Mouse (Mus musculus): ENCODE results near the gene Hinfp. TPM values are rescaled to one million over a fixed set of nuclear protein-coding genes. Genes with fewer than 3 reads are reported as not detected.
A peak's percentile ranks its signal among the peaks of the same experiment; 100 is the strongest.
"Not testable (repeated sequence)": the region's sequence is repeated elsewhere in the genome, so short reads cannot be mapped to it uniquely, and the experiment has no call there.

Hinfp gene
- polyA plus RNA-seq, 1 experiment from 2014 or later: 17.4 TPM

DNA sequence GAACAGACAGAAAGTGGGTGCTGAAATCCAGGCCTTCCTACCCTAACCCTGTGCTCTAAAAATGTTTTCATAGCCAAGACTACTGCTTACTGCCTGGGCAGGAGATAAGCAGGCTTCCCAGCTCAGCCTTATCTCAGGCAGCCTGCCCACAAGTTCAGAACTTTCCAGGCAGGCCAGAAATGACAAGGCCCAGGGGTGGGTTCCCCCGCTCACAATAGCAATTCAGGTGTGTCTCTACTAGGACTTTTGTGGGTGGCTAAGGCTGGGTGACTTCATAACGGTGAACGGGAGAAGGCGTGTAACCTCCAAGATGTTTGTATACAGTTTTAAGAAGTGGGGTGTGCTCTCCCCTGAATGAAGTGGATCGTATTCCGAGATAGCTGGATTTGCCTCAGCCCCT is 37.8 kb upstream of the Hinfp start:
- ATAC-seq (ENCODE audit: low FRiP score): peak; percentile 1; the same call in 1 of the 2 replicates
- peaks cover 33% of the 10 kb centered on the region for H3K36me3 ChIP-seq (replicated peaks; ENCODE audit: control insufficient read depth, insufficient read depth)
- H3K4me3 ChIP-seq (replicated peaks; ENCODE audit: low read length): peak overlapping the region; percentile 92
- peak overlapping the region; percentile 73 for H3K4me2 ChIP-seq (replicated peaks)
- peak overlapping the region; percentile 84 for H3K9ac ChIP-seq
- peak overlapping the region; percentile 99 for H3K27ac ChIP-seq
- H3K27me3 ChIP-seq (ENCODE audit: control insufficient read depth, insufficient read depth, low read length): no peaks in the 10 kb centered on the region
- no peaks in the 10 kb centered on the region for H3K9me3 ChIP-seq (ENCODE audit: control insufficient read depth, low read length)
- peaks cover 6% of the 10 kb centered on the region for H3K4me1 ChIP-seq (replicated peaks; ENCODE audit: control insufficient read depth, insufficient read depth, low read length)
- DNase-seq (ENCODE audit: low spot score): no peak
- 7% methylated on average over 6 of the region's 6 CpGs for WGBS

DNA sequence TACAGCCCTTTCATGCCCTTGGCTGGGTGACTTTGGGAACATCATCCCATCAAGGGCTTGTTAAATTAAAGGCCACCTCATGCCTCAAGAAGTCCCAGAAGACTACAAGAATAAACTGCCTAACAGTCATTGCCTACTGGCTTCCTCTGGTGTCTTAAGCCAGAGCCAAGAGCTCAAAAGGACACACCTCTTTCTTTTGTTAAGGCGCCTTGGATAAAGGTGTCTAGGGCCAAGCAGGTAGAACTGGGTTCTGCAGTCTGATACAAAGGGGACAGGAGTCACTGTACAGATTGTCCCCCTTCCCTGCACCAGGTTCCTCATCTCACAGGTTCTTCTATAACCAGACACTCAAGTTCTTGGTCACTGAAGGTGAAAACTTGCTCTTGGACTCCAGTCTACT is 37.1 kb upstream of the Hinfp start:
- Histone ChIP-seq H3K9me3 (ENCODE audit: control insufficient read depth, low read length) (no peaks in the 10 kb centered on the region), H3K27ac (no peak overlapping the region), H3K4me2 (replicated peaks) (no peak overlapping the region), H3K4me1 (replicated peaks; ENCODE audit: control insufficient read depth, insufficient read depth, low read length) (peaks cover 6% of the 10 kb centered on the region), H3K9ac (no peak overlapping the region), H3K4me3 (replicated peaks; ENCODE audit: low read length) (no peak overlapping the region), H3K36me3 (replicated peaks; ENCODE audit: control insufficient read depth, insufficient read depth) (peaks cover 27% of the 10 kb centered on the region), H3K27me3 (ENCODE audit: control insufficient read depth, insufficient read depth, low read length) (no peaks in the 10 kb centered on the region)
- ATAC-seq (ENCODE audit: low FRiP score) (no peak), DNase-seq (ENCODE audit: low spot score) (no peak)
- 96% methylated on average over 1 of the region's 1 CpGs for WGBS

GRCm38 (mm10) chr9:44342173-44342572 is 36.7 kb upstream of the Hinfp start:
- H3K27me3 ChIP-seq (ENCODE audit: control insufficient read depth, insufficient read depth, low read length): no peaks in the 10 kb centered on the region
- H3K36me3 ChIP-seq (replicated peaks; ENCODE audit: control insufficient read depth, insufficient read depth): peaks cover 22% of the 10 kb centered on the region
- H3K27ac ChIP-seq: no peak overlapping the region
- no peak overlapping the region for H3K4me3 ChIP-seq (replicated peaks; ENCODE audit: low read length)
- no peak overlapping the region for H3K4me2 ChIP-seq (replicated peaks)
- DNase-seq (ENCODE audit: low spot score) (no peak), ATAC-seq (ENCODE audit: low FRiP score) (no peak)
- H3K4me1 ChIP-seq (replicated peaks; ENCODE audit: control insufficient read depth, insufficient read depth, low read length): peaks cover 6% of the 10 kb centered on the region
- no peaks in the 10 kb centered on the region for H3K9me3 ChIP-seq (ENCODE audit: control insufficient read depth, low read length)
- 85% methylated on average over 3 of the region's 3 CpGs for WGBS
- peak overlapping the region; percentile 8; the same call in 1 of the 2 replicates for H3K9ac ChIP-seq

DNA sequence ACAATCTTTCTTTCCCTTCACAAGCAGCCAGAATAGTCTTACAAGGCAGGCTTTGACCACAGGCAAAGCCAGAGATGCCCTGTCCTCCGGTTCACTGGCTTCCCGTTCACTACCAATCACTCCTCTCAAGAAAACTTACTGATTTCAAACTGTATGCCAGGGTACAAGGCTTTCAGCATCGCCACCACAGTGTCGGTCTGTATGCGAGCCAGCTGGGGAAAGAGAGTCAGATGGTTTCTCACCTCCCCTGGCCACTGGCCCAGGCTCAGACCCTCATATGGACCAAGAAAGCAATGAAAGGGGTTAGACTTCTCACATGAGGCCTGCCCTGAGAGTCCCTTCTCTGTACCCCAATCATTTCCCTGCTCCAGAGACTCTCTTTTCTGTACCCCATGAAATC is 36.0 kb upstream of the Hinfp start:
- H3K36me3 ChIP-seq (replicated peaks; ENCODE audit: control insufficient read depth, insufficient read depth): peaks cover 15% of the 10 kb centered on the region
- DNase-seq (ENCODE audit: low spot score) (no peak), ATAC-seq (ENCODE audit: low FRiP score) (no peak)
- no peaks in the 10 kb centered on the region for H3K27me3 ChIP-seq (ENCODE audit: control insufficient read depth, insufficient read depth, low read length)
- H3K9ac ChIP-seq: no peak overlapping the region
- H3K4me1 ChIP-seq (replicated peaks; ENCODE audit: control insufficient read depth, insufficient read depth, low read length): peaks cover 13% of the 10 kb centered on the region
- H3K27ac ChIP-seq: no peak overlapping the region
- WGBS: 91% methylated on average over 5 of the region's 5 CpGs
- H3K9me3 ChIP-seq (ENCODE audit: control insufficient read depth, low read length): no peaks in the 10 kb centered on the region
- H3K4me2 ChIP-seq (replicated peaks): no peak overlapping the region
- no peak overlapping the region for H3K4me3 ChIP-seq (replicated peaks; ENCODE audit: low read length)

DNA sequence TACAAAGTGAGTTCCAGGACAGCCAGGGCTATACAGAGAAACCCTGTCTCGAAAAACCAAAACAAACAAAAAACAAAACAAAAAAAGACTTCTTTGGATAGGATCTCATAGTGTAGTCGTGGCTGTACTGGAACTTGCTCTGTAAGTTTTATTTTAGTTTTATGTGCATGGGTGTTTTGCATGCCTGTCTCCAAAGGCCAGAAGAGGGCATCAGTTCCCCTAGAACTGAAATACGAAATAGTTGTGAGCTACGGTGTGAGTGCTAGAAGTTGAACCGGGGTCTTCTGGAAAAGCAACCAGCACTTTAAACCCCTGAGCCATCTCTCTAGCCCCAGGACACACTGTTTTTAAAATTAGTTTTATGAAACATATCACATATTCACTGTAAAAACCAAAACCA is 33.1 kb upstream of the Hinfp start:
- DNase-seq (ENCODE audit: low spot score): no peak
- H3K4me2 ChIP-seq (replicated peaks): no peak overlapping the region
- H3K27me3 ChIP-seq (ENCODE audit: control insufficient read depth, insufficient read depth, low read length): no peaks in the 10 kb centered on the region
- WGBS: 82% methylated on average over 5 of the region's 5 CpGs
- H3K4me1 ChIP-seq (replicated peaks; ENCODE audit: control insufficient read depth, insufficient read depth, low read length): peaks cover 20% of the 10 kb centered on the region
- ATAC-seq (ENCODE audit: low FRiP score): no peak
- H3K9me3 ChIP-seq (ENCODE audit: control insufficient read depth, low read length): no peaks in the 10 kb centered on the region
- no peak overlapping the region for H3K4me3 ChIP-seq (replicated peaks; ENCODE audit: low read length)
- H3K9ac ChIP-seq: no peak overlapping the region
- no peak overlapping the region for H3K27ac ChIP-seq
- peaks cover 11% of the 10 kb centered on the region for H3K36me3 ChIP-seq (replicated peaks; ENCODE audit: control insufficient read depth, insufficient read depth)

DNA sequence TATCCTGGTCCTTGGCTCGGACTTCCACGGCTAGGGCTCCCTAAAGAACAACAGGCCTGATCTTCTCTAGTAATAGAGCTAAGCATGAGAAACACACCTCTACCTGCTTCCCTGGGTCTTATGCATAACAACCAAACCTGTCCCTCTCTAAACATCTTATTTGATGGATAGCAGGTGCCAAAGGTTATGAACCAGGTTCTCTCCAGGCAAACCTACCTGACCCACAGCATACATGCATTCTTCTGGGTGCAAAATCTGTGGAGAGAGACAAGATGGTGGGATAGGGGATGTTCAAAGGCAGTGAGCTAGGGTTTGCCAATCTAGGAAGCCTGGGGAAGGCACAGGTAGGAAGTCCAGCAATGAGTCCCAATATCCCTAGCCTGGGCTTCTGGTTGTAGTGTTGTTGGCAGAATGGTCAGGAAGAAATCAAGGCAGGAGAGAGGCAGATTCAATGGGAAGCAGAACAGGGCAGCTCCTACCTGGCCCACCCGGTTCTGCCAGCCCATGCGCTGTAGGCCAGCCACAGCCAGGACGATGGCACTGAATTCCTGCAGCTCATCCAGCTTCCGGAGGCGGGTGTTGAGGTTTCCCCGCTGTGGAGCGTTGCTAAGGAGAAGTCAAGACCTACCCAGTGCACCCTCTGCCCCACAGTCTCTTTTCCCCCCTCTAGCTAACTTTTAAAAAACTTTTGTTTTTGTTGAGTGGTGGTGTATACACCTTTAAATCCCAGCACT is 32.1 kb upstream of the Hinfp start:
- Histone ChIP-seq H3K9ac (peak overlapping the region; percentile 93), H3K27ac (no peak overlapping the region), H3K27me3 (ENCODE audit: control insufficient read depth, insufficient read depth, low read length) (no peaks in the 10 kb centered on the region), H3K9me3 (ENCODE audit: control insufficient read depth, low read length) (no peaks in the 10 kb centered on the region), H3K4me3 (replicated peaks; ENCODE audit: low read length) (no peak overlapping the region), H3K4me1 (replicated peaks; ENCODE audit: control insufficient read depth, insufficient read depth, low read length) (peaks cover 14% of the 10 kb centered on the region), H3K4me2 (replicated peaks) (peak overlapping the region; percentile 96), H3K36me3 (replicated peaks; ENCODE audit: control insufficient read depth, insufficient read depth) (peaks cover 20% of the 10 kb centered on the region)
- DNase-seq (ENCODE audit: low spot score) (no peak), ATAC-seq (ENCODE audit: low FRiP score) (no peak)
- WGBS: 64% methylated on average over 9 of the region's 9 CpGs

DNA sequence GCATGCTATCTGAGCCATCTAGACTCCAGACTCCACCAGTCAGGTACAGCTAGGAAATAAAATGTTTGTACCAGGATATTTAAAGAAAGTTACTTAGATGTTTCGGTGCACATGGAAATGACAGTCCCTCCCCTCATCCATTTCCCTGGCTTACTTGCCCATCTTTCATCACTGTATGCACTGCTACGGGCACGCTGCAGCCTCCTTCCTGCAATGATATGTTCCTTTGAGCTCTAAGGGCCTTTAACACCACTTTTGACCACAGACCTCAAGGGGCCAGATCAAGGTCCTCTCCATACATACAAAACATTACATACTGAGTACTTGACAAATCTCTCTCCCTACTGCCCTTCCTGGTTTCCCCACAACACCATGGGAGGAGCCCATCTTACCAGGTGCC is 31.5 kb upstream of the Hinfp start:
- Histone ChIP-seq H3K4me3 (replicated peaks; ENCODE audit: low read length) (peak overlapping the region; percentile 81; the same call in 1 of the 2 replicates), H3K9ac (peak overlapping the region; percentile 93)

DNA sequence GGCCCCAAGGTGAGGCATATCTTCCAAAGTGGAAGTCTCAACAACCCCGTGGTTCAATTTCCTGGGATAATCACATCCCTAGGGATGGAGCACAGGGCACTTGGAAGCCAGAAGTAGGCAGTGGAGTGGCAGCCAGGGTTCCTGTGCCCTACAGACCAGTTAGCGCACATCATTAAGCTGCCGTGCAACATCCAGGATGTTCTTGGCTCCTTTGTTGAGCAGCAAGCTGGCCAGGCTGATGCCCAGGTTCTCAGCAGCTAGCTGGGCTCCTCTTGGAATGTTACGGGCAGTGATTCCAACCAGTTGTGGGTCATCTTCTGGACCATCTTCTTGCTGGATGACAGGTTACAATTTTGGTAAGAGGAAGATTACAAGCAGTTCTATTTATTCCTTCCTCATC is 31.0 kb upstream of the Hinfp start:
- H3K4me1 ChIP-seq (replicated peaks; ENCODE audit: control insufficient read depth, insufficient read depth, low read length): peaks cover 14% of the 10 kb centered on the region
- H3K4me3 ChIP-seq (replicated peaks; ENCODE audit: low read length): peak overlapping the region; percentile 81
- WGBS: 29% methylated on average over 4 of the region's 4 CpGs
- H3K9me3 ChIP-seq (ENCODE audit: control insufficient read depth, low read length); H3K27ac ChIP-seq; ATAC-seq (ENCODE audit: low FRiP score); H3K27me3 ChIP-seq (ENCODE audit: control insufficient read depth, insufficient read depth, low read length); DNase-seq (ENCODE audit: low spot score): not testable (repeated sequence)
- peaks cover 31% of the 10 kb centered on the region for H3K36me3 ChIP-seq (replicated peaks; ENCODE audit: control insufficient read depth, insufficient read depth)
- peak overlapping the region; percentile 96 for H3K4me2 ChIP-seq (replicated peaks)
- peak overlapping the region; percentile 93 for H3K9ac ChIP-seq

More for the DNA sequence above, 31.5 kb upstream of the Hinfp start:
- WGBS: 70% methylated on average over 3 of the region's 3 CpGs
- Histone ChIP-seq H3K27me3 (ENCODE audit: control insufficient read depth, insufficient read depth, low read length) (no peaks in the 10 kb centered on the region), H3K4me1 (replicated peaks; ENCODE audit: control insufficient read depth, insufficient read depth, low read length) (peaks cover 14% of the 10 kb centered on the region), H3K36me3 (replicated peaks; ENCODE audit: control insufficient read depth, insufficient read depth) (peaks cover 27% of the 10 kb centered on the region), H3K4me2 (replicated peaks) (peak overlapping the region; percentile 96), H3K27ac (no peak overlapping the region), H3K9me3 (ENCODE audit: control insufficient read depth, low read length) (no peaks in the 10 kb centered on the region)
- ATAC-seq (ENCODE audit: low FRiP score) (no peak), DNase-seq (ENCODE audit: low spot score) (no peak)

DNA sequence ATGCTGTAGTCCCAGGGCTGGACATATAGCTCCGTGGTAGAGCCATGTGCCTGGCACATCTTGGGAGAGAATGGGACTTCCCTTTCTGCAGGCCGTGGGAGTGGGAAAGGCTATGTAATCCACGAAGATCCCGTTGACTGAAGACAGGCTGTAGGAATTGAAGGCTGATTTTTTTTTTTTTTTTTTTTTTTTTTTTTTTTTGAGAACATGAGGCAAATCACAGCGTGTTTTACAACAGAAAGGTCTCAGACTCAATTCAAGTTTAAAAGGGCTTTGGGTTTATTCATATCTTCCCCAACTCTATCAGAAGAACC is 30.6 kb upstream of the Hinfp start:
- H3K4me1 ChIP-seq (replicated peaks; ENCODE audit: control insufficient read depth, insufficient read depth, low read length): peaks cover 14% of the 10 kb centered on the region
- ATAC-seq (ENCODE audit: low FRiP score) (no peak), DNase-seq (ENCODE audit: low spot score) (no peak)
- H3K4me3 ChIP-seq (replicated peaks; ENCODE audit: low read length): peak overlapping the region; percentile 81
- H3K9me3 ChIP-seq (ENCODE audit: control insufficient read depth, low read length): no peaks in the 10 kb centered on the region
- H3K9ac ChIP-seq: peak overlapping the region; percentile 93
- 2% methylated on average over 5 of the region's 5 CpGs for WGBS
- no peaks in the 10 kb centered on the region for H3K27me3 ChIP-seq (ENCODE audit: control insufficient read depth, insufficient read depth, low read length)
- H3K36me3 ChIP-seq (replicated peaks; ENCODE audit: control insufficient read depth, insufficient read depth): peaks cover 36% of the 10 kb centered on the region
- H3K27ac ChIP-seq: peak overlapping the region; percentile 92; the same call in 1 of the 2 replicates
- H3K4me2 ChIP-seq (replicated peaks): peak overlapping the region; percentile 96
